Mouse (Mus musculus) heart, adult 2 months (tissue): ENCODE measurements around the gene Myl3.

ENCODE experiments used
- CTCF ChIP-seq: fragments of 200-600 bp; IDR thresholded peaks from 2 replicates; pipeline ENCODE4 v1.8.1; 2022; ENCODE audit warnings: antibody characterized with exemption, mild to moderate bottlenecking, moderate library complexity
- POLR2A ChIP-seq: fragments of 200-500 bp; IDR thresholded peaks from 2 replicates; pipeline ENCODE4 v1.6.1; 2011; ENCODE audit warnings: mild to moderate bottlenecking, low read depth, low read length, control low read depth; ENCODE audit not compliant: insufficient read depth

DNA sequence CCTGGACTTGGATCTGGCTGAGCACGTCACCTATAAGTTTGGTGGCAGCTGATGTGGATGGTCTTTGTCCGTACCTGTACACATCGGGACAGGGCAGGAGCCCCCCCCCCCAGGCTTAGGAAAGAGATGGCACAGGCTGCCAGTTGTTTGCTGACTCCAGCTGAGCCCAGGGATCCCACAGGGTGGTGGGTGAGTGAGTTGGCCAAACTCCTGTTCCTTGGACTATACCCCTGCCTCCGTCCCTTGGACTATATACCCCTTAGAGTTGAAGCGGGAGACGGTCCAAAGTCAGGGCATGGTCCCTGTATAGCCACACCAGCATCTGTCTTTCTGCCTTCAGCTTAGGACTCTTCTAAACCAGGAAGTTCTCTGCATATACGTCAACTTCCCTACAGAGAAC lies 1.7 kb upstream of the Myl3 start:
- TF ChIP-seq CTCF (no peak), POLR2A (no peak)
